Mouse (Mus musculus) frontal cortex, postnatal 14 days (tissue): ENCODE results near the gene 1700007K13Rik.
A peak's percentile ranks its signal among the peaks of the same experiment; 100 is the strongest.

Source experiments
- DNase-seq, 2 experiments: peaks; one replicate each; pipeline ENCODE4 v3.0.0; 2022; ENCODE audit warnings: low spot score in 2 of 2

Gene 1700007K13Rik

DNA sequence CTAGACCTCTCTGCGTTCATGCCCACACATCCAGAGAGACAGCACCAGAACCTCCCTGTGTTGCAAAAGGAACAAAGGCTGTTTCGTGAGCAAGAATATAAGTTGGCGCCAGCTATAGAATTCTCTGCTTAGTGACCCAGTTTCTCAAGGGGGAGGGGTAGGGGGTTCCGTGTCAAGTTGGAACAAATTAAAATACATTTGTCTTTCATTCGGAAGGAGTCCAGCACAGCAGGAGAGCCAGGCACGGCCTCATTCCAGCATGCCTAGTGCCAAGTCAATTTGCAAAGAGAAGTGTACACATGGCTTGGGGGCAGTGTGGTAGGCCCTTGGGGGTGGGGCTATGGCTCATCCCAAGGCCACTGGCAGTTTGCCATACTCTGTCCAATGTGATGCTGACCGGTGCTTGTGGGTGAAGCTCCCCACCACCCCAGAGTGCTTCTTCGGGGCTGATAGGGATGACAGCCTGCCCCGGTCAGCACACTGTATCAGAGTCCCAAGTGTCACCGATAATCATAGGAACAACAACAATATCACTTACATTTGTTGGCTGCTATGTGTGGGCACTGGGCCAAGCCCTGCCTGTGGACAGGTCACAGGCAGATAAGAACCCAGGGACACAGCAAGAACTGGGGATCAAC lies 50.6 kb downstream of the 1700007K13Rik start:
- peak; percentile 37 to 56 for DNase-seq

DNA sequence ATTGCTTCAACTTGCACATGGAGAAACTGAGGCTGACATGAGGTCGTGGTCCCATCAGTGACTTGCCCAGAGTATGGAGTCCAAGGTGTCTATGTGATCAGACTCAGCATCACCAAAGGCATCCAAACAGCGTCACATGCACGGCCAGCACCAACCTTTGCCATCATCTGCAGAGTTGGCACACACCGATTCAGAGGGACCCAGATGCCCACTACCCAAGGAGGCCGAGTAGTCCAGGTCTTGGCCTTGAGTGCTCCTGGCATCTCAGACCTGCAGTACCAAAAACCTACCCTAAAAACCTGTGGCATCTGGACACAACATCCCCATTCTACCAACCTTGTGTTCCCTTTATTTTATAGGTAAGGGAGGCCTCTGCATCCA lies 51.4 kb downstream of the 1700007K13Rik start:
- DNase-seq: no peak

DNA sequence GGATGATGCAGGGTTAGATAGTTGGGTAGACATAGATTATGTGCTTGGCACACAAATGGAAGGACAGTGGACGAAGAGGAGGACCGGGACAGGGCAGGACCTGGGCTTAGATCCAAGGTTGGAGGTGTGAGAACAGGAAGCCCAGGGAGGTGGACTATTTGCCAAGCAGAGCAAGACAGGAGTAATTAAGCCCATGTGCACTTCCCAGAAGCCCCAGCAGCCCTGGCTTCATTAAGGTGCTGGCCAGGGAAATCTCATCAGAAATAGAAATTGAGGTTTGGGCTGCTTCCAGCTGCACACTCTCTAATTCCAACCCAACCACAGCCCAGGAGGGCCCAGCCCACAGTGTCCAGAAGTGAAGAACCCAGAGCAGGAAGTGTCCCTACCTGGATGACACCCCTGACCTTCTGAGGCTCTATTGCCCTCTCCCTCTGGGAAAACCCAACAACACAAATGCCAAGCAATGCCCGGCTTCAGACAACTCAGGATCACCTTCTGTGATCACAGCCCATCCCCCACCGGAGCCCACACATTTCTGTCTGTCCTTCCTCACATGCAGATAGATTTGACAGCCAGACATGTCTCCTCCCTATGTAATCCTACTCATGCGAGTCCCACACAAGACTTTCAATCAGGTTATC lies 51.9 kb downstream of the 1700007K13Rik start:
- DNase-seq: no peak

DNA sequence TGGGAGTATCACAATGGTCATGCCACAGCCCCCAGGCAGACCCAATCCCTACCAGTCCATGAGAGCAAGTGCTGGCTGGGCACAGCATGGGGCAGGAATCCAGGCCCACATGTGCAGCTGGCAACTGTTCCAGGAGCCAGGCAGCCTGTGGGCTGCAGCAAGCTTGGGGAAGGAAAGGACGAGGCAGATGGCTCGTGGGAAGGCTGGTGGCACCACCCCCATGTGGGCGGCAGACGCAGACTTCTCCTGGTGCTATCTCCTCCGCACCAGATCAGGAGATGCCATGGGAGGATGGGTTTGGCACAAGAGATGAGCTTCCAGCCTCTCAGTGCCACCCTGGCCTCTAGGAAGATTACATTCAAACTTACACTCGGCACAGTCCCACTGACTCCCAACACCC lies 53.2 kb downstream of the 1700007K13Rik start:
- peak; percentile 71 to 72 for DNase-seq
